Mouse (Mus musculus): ENCODE measurements at regions not wholly inside any gene's neighbourhood (a gene's known extent, or its start where the extent isn't known, plus 50 kb on each side); places are given as distances from the start of the nearest gene placed in this dataset.

DNA sequence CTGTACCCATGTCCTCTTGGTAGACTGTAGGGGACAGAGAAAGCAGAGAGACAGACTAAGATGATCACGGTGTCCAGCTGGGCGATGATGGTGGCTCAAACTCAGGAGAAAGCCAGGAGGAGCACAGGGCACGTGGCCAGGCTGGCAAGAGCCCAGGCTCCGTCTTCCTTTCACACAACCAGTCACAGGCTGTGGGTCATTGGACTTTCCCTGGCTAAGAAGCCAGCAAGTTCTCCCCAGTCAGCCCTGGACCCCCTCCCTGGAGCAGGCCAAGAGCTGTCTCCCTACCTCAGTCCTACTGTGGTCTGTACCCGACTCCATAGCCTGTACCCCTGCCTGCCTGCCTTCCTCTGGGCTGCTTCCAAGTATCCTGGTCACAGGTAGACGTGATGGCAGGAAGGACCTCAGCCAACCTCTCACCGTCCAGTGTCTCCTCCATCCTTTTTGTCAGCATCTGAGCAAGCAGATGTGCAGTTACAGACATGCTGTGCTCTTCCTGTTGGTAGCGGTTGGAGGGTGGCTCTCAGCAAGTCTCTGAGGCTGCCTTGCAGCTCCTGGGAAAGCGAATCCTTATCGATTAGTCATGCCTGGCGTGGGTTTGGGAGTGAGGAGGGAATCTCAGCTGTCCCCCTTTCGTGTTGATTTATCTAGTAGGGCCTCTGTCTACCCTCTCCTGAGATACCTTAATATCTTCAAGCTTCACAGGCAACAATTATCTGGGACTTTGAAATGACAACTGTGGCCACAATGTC lies 63.4 kb upstream of the Tmem189 start:
- peak; percentile 73 for DNase-seq

DNA sequence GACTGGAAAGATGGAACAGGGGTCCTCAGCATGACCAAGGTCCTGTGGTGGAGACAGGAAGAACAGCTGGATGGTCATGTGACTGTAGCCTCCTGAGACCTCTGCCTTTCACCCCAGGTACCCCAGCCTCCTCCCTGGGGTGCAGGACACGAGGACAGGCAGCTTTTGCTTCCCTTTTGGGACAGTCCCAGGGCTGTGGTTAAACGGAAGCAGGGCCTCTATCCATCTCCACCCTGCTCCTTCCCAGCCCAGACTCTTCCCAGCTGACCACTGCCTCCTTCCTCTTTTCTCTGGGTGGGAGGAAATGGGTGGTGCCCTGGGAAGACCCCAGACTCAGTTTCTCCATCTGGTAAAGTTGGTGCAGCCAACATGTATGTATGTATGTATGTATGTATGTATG lies 62.0 kb upstream of the Tmem189 start:
- no peak for DNase-seq

DNA sequence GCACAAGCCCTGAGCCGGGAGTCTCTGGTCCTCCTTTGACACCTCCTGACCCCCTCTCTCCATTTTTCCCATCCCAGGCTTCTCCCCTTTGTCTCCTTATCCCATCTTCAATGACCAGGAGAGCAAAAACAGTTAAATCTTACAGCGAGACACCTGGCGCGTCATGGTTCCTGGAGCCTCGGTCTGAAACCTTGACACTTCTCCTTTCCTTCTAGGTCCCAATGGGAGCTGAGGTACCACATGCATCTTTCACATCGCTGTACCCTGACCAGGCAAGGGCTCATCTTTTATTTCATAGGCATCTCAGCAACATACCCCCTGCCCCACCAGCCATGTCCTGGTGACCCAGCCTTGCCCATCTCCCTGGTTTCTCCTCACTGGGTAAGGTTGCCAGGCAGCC lies 58.7 kb upstream of the Tmem189 start:
- no peak for DNase-seq

DNA sequence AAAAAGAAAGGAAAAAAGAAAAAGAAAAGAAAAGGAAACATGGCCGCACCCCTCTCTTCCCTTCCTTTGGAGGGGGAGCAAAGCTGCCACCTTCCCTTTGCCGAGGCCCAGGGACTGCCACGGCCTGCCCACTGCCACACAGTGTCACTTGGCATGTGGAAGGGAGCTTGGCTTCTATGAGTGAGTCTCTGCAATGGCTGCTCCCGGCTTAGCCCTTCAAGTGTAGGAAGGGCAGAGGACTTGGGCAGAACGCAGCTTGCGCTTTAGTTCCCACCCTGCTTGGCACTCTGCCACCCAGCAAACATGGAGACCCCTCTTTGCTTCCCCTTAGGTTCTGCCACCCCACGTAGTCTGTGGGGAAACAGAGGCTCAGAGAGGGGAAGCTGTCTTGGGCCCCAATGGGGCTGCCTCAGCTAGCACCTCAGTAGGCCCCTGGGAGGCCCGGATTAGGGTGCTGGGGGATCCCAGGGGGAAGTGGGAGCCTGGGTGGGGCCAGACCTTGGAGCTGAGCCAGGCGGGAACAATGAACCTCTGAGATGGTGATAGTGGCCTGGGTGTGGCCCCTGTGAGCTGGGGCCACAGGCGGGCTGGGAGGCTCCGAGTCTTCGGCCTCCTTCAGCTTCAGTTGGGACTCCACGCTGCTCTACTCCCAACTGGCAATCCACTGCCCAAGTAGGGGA lies 57.7 kb upstream of the Tmem189 start:
- peak; percentile 57 for DNase-seq

DNA sequence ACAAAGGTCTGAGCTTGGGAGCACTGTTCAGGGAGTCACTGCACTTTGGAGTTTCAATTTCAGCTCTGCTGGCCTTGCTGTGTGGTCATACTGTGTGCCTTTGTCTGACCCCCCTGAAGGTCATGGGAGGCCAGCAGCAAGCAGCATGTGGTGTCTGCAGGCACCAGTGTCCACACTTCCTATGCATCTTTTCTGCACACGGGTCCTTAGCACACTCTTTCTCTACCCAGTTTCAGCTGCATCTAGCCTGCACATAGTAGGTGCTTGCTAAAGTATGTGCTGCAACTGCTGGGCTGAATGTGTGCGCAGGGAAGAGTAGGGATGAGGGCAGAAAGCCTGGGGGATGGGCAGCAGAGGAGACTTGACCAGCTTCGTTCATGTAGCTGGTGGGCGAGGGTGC lies 56.7 kb upstream of the Tmem189 start:
- no peak for DNase-seq

DNA sequence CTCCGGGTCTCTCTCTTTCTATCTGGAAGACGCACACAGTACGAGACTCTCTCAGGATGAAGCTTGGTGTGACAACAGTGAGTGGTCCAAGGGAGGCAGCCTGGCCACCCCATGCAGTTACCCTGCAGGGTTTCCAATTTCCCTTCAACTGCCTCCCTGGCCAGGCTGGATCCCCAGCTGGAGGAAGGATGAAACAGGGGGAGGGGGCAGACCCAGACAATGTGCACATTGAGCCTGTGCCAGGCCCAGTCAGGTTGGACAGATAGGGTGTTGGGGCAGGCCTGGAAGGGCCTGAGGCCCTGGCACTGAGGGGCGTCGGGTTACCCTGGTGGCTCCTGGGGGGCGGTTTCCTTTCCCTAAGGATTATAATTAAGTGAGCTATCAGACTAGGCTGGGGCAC lies 55.8 kb upstream of the Tmem189 start:
- no peak for DNase-seq

DNA sequence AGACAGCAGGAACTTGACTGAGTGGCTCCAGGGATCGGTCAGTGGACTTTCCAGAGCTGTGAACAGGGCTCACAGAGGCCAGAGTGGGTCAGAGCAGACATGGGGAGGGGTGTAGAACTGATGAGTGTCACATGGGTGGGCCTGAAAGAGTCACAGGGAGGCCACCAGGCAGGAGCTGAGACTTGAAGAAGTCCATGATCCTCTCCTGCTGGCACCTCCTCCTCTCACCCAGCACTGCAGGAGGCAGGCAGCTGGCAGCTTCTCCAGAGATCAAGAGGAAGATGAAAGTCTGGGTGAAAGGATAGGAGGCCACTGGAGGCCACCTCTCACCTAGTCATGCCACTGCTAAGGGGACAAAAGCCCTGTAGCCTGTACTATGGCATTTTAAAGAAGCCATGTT lies 54.5 kb upstream of the Tmem189 start:
- DNase-seq = no peak

DNA sequence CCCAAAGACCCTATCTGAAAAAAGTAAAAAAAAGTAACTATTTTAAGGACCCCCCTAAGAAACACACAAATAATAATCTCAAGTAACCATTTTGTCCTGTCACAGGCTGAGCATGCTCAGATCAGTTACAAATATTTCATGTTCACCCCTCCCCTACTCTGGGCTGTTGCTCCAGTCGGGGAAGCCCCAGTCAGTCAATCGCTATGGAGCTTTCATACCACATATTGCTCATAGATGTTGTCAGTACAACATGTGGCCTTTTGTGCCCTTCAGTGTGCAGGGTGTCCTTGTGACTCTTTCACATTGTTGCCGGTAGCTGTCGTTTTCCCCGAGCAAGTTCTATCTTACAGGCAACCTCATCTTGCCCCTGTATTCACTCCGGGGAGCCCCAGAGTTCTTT lies 52.9 kb upstream of the Tmem189 start:
- DNase-seq = no peak

DNA sequence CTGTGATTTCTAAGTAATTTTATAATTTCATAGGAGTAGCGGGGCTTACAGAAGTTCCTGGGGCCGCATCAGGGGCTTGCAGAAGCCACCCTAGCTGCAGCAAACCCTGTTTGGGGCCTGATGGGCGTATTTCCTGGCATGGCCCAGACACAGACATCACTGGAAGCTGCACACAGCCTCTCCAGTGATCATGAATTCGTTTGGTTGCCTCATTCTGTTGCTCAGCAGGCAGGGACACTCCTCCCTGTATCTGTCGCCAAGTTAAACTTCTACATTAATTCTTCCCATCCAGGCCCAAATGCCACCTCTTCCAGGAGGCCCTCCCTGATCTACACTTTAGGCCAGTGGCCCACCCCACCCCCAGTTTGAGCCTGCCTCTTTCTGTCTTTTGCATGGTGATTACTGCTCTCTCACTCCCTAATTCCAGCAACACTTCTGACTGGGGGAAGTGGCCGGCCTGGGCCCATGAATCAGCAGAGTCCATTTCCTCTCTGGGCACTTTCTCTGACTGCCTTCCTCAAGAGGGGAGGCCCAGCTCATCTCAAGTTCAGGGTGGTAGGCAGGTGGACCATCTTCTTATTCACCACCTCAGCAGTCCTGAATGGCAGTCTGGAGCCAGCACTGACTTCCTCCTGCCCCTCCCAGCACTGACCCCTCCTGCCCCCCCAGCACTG lies 51.0 kb upstream of the Tmem189 start:
- DNase-seq = no peak
